Mouse (Mus musculus): ENCODE measurements around the gene Hist1h2bh. TPM values are rescaled to one million over a fixed set of nuclear protein-coding genes. Genes with fewer than 3 reads are reported as not detected.
A peak's percentile ranks its signal among the peaks of the same experiment; 100 is the strongest.
"Not testable (repeated sequence)": the region's sequence is repeated elsewhere in the genome, so short reads cannot be mapped to it uniquely, and the experiment has no call there.

Hist1h2bh gene
- polyA plus RNA-seq, 1 experiment from 2014 or later, result 0.82 TPM

- Histone ChIP-seq H3K27me3 (ENCODE audit: control insufficient read depth, insufficient read depth, low read length) (no peaks in the 10 kb centered on the region), H3K4me1 (ENCODE audit: control insufficient read depth, insufficient read depth, low read length) (no peaks in the 10 kb centered on the region; the same call in 1 of the 2 replicates), H3K27ac (ENCODE audit: low read depth, low read length) (peak overlapping the region; percentile 98), H3K4me3 (ENCODE audit: low read depth, low read length) (peak overlapping the region; percentile 60), H3K36me3 (ENCODE audit: control insufficient read depth, insufficient read depth, low read length) (no peaks in the 10 kb centered on the region), H3K9me3 (ENCODE audit: control insufficient read depth, low read length) (no peaks in the 10 kb centered on the region), H3K4me2 (ENCODE audit: low read depth) (peak overlapping the region; percentile 95), H3K9ac (ENCODE audit: low read length) (peak overlapping the region; percentile 75)
- ATAC-seq (ENCODE audit: insufficient read depth, low FRiP score, low TSS enrichment) (peak; percentile 70), DNase-seq (ENCODE audit: low spot score) (peak; percentile 77)
- whole genome bisulfite sequencing, result under 1% methylated on average over 18 of the region's 18 CpGs
Observed at GRCm38 (mm10) chr13:23555839-23556416, 12.7 kb upstream of the Hist1h2bh start.

- ATAC-seq (ENCODE audit: insufficient read depth, low FRiP score, low TSS enrichment) (peak; percentile 84), DNase-seq (ENCODE audit: low spot score) (peak; percentile 87)
- Histone ChIP-seq H3K4me1 (ENCODE audit: control insufficient read depth, insufficient read depth, low read length) (peaks cover 3% of the 10 kb centered on the region; the same call in 1 of the 2 replicates), H3K9ac (ENCODE audit: low read length) (peak overlapping the region; percentile 75), H3K4me2 (ENCODE audit: low read depth) (peak overlapping the region; percentile 95), H3K27ac (ENCODE audit: low read depth, low read length) (peak overlapping the region; percentile 98), H3K4me3 (ENCODE audit: low read depth, low read length) (peak overlapping the region; percentile 60), H3K36me3 (ENCODE audit: control insufficient read depth, insufficient read depth, low read length) (no peaks in the 10 kb centered on the region), H3K27me3 (ENCODE audit: control insufficient read depth, insufficient read depth, low read length) (no peaks in the 10 kb centered on the region), H3K9me3 (ENCODE audit: control insufficient read depth, low read length) (no peaks in the 10 kb centered on the region)
- WGBS, result under 1% methylated on average over 46 of the region's 54 CpGs
Observed at GRCm38 (mm10) chr13:23554925-23555838, 12.0 kb upstream of the Hist1h2bh start.

DNA sequence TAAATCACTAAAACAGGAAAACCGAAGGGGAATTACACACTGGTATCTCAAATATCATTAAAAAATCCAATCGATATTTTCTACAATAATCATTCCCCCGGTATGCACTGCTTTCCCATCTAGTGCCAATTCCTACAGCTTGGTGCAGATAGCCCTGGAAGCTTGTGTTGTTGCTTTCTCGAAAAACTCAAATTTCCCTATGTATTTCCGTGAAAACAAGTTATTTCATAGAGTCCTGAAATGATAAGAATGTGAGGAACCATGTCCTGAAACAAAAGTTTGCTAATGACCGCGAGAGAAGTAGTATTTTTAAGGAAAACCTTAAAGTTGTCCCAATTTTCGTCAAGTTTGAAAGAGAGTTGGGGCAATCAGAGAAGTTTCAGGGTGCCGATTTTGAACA is 11.2 kb upstream of the Hist1h2bh start:
- Histone ChIP-seq H3K36me3 (ENCODE audit: control insufficient read depth, insufficient read depth, low read length) (no peaks in the 10 kb centered on the region), H3K9me3 (ENCODE audit: control insufficient read depth, low read length) (no peaks in the 10 kb centered on the region), H3K4me2 (ENCODE audit: low read depth) (peak overlapping the region; percentile 95), H3K4me3 (ENCODE audit: low read depth, low read length) (peak overlapping the region; percentile 60), H3K4me1 (ENCODE audit: control insufficient read depth, insufficient read depth, low read length) (peaks cover 3% of the 10 kb centered on the region; the same call in 1 of the 2 replicates), H3K27me3 (ENCODE audit: control insufficient read depth, insufficient read depth, low read length) (no peaks in the 10 kb centered on the region), H3K9ac (ENCODE audit: low read length) (peak overlapping the region; percentile 75), H3K27ac (ENCODE audit: low read depth, low read length) (peak overlapping the region; percentile 98)
- peak; percentile 10 for DNase-seq (ENCODE audit: low spot score)
- WGBS, result 25% methylated on average over 9 of the region's 9 CpGs
- no peak for ATAC-seq (ENCODE audit: insufficient read depth, low FRiP score, low TSS enrichment)

- Histone ChIP-seq H3K4me2 (ENCODE audit: low read depth) (peak within 1 kb of the TSS; percentile 57; the same call in 1 of the 2 replicates), H3K9ac (ENCODE audit: low read length) (no peak within 1 kb of the TSS; the same call in none of the 2 replicates), H3K4me1 (ENCODE audit: control insufficient read depth, insufficient read depth, low read length) (peaks cover 3% of the 10 kb centered on the region; the same call in 1 of the 2 replicates), H3K27me3 (ENCODE audit: control insufficient read depth, insufficient read depth, low read length) (no peaks in the 10 kb centered on the region), H3K27ac (ENCODE audit: low read depth, low read length) (peak within 1 kb of the TSS; percentile 85), H3K9me3 (ENCODE audit: control insufficient read depth, low read length) (no peaks in the 10 kb centered on the region), H3K4me3 (ENCODE audit: low read depth, low read length) (no peak within 1 kb of the TSS), H3K36me3 (ENCODE audit: control insufficient read depth, insufficient read depth, low read length) (no peaks in the 10 kb centered on the region)
- DNase-seq (ENCODE audit: low spot score) (no peak), ATAC-seq (ENCODE audit: insufficient read depth, low FRiP score, low TSS enrichment) (no peak)
Observed at GRCm38 (mm10) chr13:23552962-23553361, 9.8 kb upstream of the Hist1h2bh start, which contains the start of gene Hist1h1d. Hist1h1d (plus strand) TSS chr13:23553262.

DNA sequence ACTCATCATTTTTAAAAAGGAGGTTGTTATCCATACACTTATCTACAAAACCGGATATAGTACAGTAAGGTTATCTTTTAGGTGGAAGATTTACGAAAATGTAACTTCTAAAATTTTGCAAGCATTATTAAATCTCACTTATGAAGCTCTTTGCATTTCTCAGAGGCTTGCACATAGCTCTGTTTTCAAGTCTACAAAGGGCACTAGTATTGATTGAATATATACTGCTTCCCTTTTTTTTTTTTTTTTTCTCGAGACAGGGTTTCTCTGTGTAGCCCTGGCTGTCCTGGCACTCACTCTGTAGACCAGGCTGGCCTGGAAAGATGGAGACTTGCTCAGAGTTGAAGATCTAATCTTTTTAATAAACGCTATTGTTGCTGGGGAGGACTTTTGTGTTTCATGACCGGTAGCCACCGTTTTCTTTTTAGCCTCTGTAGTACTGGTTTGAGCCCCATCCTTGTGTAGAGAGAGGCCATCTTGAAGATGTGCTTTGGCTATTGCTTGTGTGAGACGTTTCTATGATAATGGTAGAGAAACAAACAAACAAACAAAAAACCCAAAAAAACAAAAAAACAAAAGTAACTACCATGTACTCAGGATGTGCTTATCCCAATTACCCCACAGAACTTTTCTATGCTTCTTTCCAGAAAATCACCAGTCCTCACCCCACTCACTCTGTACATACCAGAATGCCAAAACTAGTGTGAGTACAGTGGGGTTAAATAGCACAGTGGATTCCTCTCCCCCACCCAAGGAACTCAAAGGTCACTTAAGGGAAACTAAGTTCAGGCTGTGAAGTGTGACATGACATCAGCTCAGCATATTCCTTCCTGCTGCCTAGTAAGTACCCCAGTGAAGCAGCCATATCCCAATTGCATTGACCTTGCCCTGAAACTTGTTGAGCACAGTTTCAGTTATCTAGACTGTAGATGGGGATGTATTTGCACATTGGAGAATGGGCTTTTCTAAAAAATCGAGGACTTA is 9.0 kb upstream of the Hist1h2bh start:
- Histone ChIP-seq H3K36me3 (ENCODE audit: control insufficient read depth, insufficient read depth, low read length) (no peaks in the 10 kb centered on the region), H3K4me3 (ENCODE audit: low read depth, low read length) (peak overlapping the region; percentile 40), H3K4me1 (ENCODE audit: control insufficient read depth, insufficient read depth, low read length) (peaks cover 3% of the 10 kb centered on the region; the same call in 1 of the 2 replicates), H3K9me3 (ENCODE audit: control insufficient read depth, low read length) (no peaks in the 10 kb centered on the region), H3K27me3 (ENCODE audit: control insufficient read depth, insufficient read depth, low read length) (no peaks in the 10 kb centered on the region), H3K27ac (ENCODE audit: low read depth, low read length) (peak overlapping the region; percentile 85), H3K9ac (ENCODE audit: low read length) (peak overlapping the region; percentile 63), H3K4me2 (ENCODE audit: low read depth) (peak overlapping the region; percentile 57)
- no peak for DNase-seq (ENCODE audit: low spot score)
- 56% methylated on average over 8 of the region's 8 CpGs for WGBS
- ATAC-seq (ENCODE audit: insufficient read depth, low FRiP score, low TSS enrichment), result no peak

DNA sequence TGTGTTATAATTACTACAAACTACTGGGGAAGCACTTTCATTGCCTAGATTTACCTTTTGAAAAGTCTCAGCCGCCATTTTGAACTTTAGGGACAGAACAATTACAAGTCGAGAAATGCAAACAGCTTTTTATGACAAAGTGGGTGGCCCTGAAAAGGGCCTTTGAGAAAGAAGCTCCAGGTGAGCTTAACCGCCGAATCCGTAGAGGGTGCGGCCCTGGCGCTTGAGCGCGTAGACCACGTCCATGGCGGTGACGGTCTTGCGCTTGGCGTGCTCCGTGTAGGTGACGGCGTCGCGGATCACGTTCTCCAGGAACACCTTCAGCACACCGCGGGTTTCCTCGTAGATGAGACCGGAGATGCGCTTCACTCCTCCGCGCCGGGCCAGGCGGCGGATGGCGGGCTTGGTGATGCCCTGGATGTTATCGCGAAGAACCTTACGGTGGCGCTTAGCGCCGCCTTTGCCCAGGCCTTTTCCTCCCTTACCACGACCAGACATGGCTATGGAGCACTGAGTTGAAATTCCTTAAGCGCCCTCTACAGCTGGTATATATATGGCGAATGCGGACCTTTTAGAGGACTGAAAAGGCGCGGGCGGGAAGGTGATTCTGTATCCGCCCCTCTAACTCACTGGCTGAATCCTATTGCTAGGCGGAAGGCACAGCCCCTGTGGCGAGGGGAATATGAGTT is 8.1 kb upstream of the Hist1h2bh start, which contains the start of gene Hist1h4f:
Hist1h4f (minus strand) TSS at position 503 of the 689 bp plus-strand sequence.
- peak; percentile 77 for ATAC-seq (ENCODE audit: insufficient read depth, low FRiP score, low TSS enrichment)
- Histone ChIP-seq H3K4me2 (ENCODE audit: low read depth) (peak within 1 kb of the TSS; percentile 57), H3K4me3 (ENCODE audit: low read depth, low read length) (peak within 1 kb of the TSS; percentile 40), H3K9ac (ENCODE audit: low read length) (peak within 1 kb of the TSS; percentile 63), H3K27ac (ENCODE audit: low read depth, low read length) (peak within 1 kb of the TSS; percentile 85)
- not testable (repeated sequence) for H3K36me3 ChIP-seq (ENCODE audit: control insufficient read depth, insufficient read depth, low read length); H3K4me1 ChIP-seq (ENCODE audit: control insufficient read depth, insufficient read depth, low read length); H3K9me3 ChIP-seq (ENCODE audit: control insufficient read depth, low read length); H3K27me3 ChIP-seq (ENCODE audit: control insufficient read depth, insufficient read depth, low read length)
- DNase-seq (ENCODE audit: low spot score), result peak; percentile 91
- WGBS, result under 1% methylated on average over 47 of the region's 47 CpGs

GRCm38 (mm10) chr13:23550761-23551145 is 7.6 kb upstream of the Hist1h2bh start:
- Histone ChIP-seq H3K4me1 (ENCODE audit: control insufficient read depth, insufficient read depth, low read length) (peaks cover 5% of the 10 kb centered on the region; the same call in 1 of the 2 replicates), H3K9ac (ENCODE audit: low read length) (peak overlapping the region; percentile 63), H3K36me3 (ENCODE audit: control insufficient read depth, insufficient read depth, low read length) (no peaks in the 10 kb centered on the region), H3K9me3 (ENCODE audit: control insufficient read depth, low read length) (no peaks in the 10 kb centered on the region), H3K4me2 (ENCODE audit: low read depth) (peak overlapping the region; percentile 57), H3K27me3 (ENCODE audit: control insufficient read depth, insufficient read depth, low read length) (no peaks in the 10 kb centered on the region), H3K27ac (ENCODE audit: low read depth, low read length) (peak overlapping the region; percentile 85), H3K4me3 (ENCODE audit: low read depth, low read length) (peak overlapping the region; percentile 40)
- WGBS, result 5% methylated on average over 3 of the region's 3 CpGs
- DNase-seq (ENCODE audit: low spot score) (peak; percentile 23), ATAC-seq (ENCODE audit: insufficient read depth, low FRiP score, low TSS enrichment) (no peak)

All from neural tube, embryonic 11.5 days (tissue).